Mouse (Mus musculus): ENCODE data around the gene Mr1.

- no peak for TF ChIP-seq CTCF (IDR thresholded peaks at IDR 0.05; ENCODE audit: low read depth)
- TF ChIP-seq EP300 (IDR thresholded peaks at IDR 0.05; ENCODE audit: low read depth): no peak
Observed at GRCm38 (mm10) chr1:155097931-155098485, 48.6 kb downstream of the Mr1 start.
